Mouse (Mus musculus) midbrain, postnatal 0 days (tissue): ENCODE results near the gene Slc25a45. TPM values are rescaled to one million over a fixed set of nuclear protein-coding genes. Genes with fewer than 3 reads are reported as not detected.

Experiments used
- ATAC-seq: fragments of 200-750 bp; cut with Nextera tagmentation; 2 replicates; pipeline ENCODE4 v1.8.0; 2017; ENCODE audit warnings: moderate number of reproducible peaks, mild to moderate bottlenecking, moderate TSS enrichment, moderate library complexity; ENCODE audit not compliant: low FRiP score
- DNase-seq: peaks from one replicate; pipeline ENCODE4 v3.0.0-alpha.2; 2015; ENCODE audit warnings: low spot score
- H3K27ac ChIP-seq: fragments of 300-500 bp; sonication (generic); 2 replicates; pipeline ENCODE4 v1.5.1; 2014; ENCODE audit warnings: low read depth, mild to moderate bottlenecking, low read length, mixed read lengths
- H3K27me3 ChIP-seq: fragments of 300-500 bp; sonication (generic); 2 replicates; pipeline ENCODE4 v1.6.1; 2014; ENCODE audit warnings: low read length, control low read depth, mixed read lengths; ENCODE audit not compliant: insufficient read depth
- H3K36me3 ChIP-seq: fragments of 300-500 bp; sonication (generic); 2 replicates; pipeline ENCODE4 v1.6.1; 2014; ENCODE audit warnings: low read length, control low read depth, mixed read lengths; ENCODE audit not compliant: insufficient read depth
- H3K4me1 ChIP-seq: fragments of 300-500 bp; sonication (generic); 2 replicates; pipeline ENCODE4 v1.6.1; 2014; ENCODE audit warnings: mild to moderate bottlenecking, control low read depth, antibody characterized with exemption, low read length, mixed read lengths; ENCODE audit not compliant: insufficient read depth
- H3K4me2 ChIP-seq: fragments of 300-500 bp; sonication (generic); 2 replicates; pipeline ENCODE4 v1.6.1; 2014; ENCODE audit warnings: low read depth, mild to moderate bottlenecking, low read length, mixed read lengths; ENCODE audit not compliant: poor library complexity, severe bottlenecking
- H3K4me3 ChIP-seq: fragments of 300-500 bp; sonication (generic); 2 replicates; pipeline ENCODE4 v1.5.1; 2014; ENCODE audit warnings: low read depth, mild to moderate bottlenecking, low read length, moderate library complexity
- H3K9ac ChIP-seq: fragments of 300-500 bp; sonication (generic); replicated peaks from 2 replicates; pipeline ENCODE4 v1.6.1; 2014; ENCODE audit warnings: mild to moderate bottlenecking, low read length, moderate library complexity, mixed read lengths; ENCODE audit not compliant: poor library complexity, severe bottlenecking
- H3K9me3 ChIP-seq: fragments of 300-500 bp; sonication (generic); 2 replicates; pipeline ENCODE4 v1.6.1; 2016; ENCODE audit warnings: low read length, control low read depth
- CTCF ChIP-seq: IDR thresholded peaks from 2 replicates; pipeline ENCODE4 v1.5.1; 2016; ENCODE audit warnings: antibody characterized with exemption, mild to moderate bottlenecking
- WGBS: fragments of 180-500 bp; shearing (Covaris S2); extraction: QIAGEN DNeasy Blood & Tissue Kit; methylation state at CpG from one replicate; pipeline ENCODE4 v1.1.7; 2014; 5-methylcytosine and 5-hydroxymethylcytosine counted together
- polyA plus RNA-seq: library from polyadenylated mRNA; unstranded; fragments of >200 nt; fragmentation: Nextera tagmentation; extraction: Ambion mirVana; gene quantifications from 2 replicates; pipeline ENCODE4 v1.2.1, GENCODE M21; 2015
- total RNA-seq: library from RNA; depleted of rRNA; stranded (reverse); fragments of >200 nt; gene quantifications from 2 replicates; pipeline ENCODE4 v1.2.3, GENCODE M21; 2014

Gene Slc25a45
- total and polyA plus RNA-seq, 2 experiments from 2014 or later, result 2.1 to 3.7 TPM

- H3K9ac ChIP-seq, result no peak overlapping the region
- H3K27me3 ChIP-seq, result no peaks in the 10 kb centered on the region
- no peaks in the 10 kb centered on the region for H3K9me3 ChIP-seq
- peaks cover 6% of the 10 kb centered on the region for H3K4me1 ChIP-seq
- no peak overlapping the region for H3K4me3 ChIP-seq
- no peak for TF ChIP-seq CTCF
- no peak overlapping the region for H3K4me2 ChIP-seq
- no peak for ATAC-seq
- H3K36me3 ChIP-seq, result no peaks in the 10 kb centered on the region
- H3K27ac ChIP-seq, result no peak overlapping the region
- WGBS, result 84% methylated on average over 4 of the region's 4 CpGs
- no peak for DNase-seq
Measured at GRCm38 (mm10) chr19:5838892-5839165, 38.8 kb upstream of the Slc25a45 start.

- TF ChIP-seq CTCF, result no peak
- Histone ChIP-seq H3K4me3 (no peak overlapping the region), H3K4me2 (no peak overlapping the region), H3K9me3 (no peaks in the 10 kb centered on the region), H3K36me3 (no peaks in the 10 kb centered on the region), H3K9ac (0 out of 2 replicates have a peak overlapping the region, but pooled peaks have one; percentile 19), H3K4me1 (peaks cover 6% of the 10 kb centered on the region), H3K27ac (no peak overlapping the region), H3K27me3 (no peaks in the 10 kb centered on the region)
- 60% methylated on average over 14 of the region's 14 CpGs for WGBS
- ATAC-seq (no peak), DNase-seq (no peak)
Measured at GRCm38 (mm10) chr19:5839317-5840085, 38.1 kb upstream of the Slc25a45 start.

GRCm38 (mm10) chr19:5840086-5840889 is 37.3 kb upstream of the Slc25a45 start:
- Histone ChIP-seq H3K4me2 (no peak overlapping the region), H3K27me3 (no peaks in the 10 kb centered on the region), H3K36me3 (no peaks in the 10 kb centered on the region), H3K4me1 (peaks cover 13% of the 10 kb centered on the region), H3K4me3 (no peak overlapping the region), H3K9ac (no peak overlapping the region), H3K27ac (no peak overlapping the region), H3K9me3 (no peaks in the 10 kb centered on the region)
- whole genome bisulfite sequencing, result 71% methylated on average over 18 of the region's 18 CpGs
- TF ChIP-seq CTCF, result no peak
- ATAC-seq (no peak), DNase-seq (no peak)

DNA sequence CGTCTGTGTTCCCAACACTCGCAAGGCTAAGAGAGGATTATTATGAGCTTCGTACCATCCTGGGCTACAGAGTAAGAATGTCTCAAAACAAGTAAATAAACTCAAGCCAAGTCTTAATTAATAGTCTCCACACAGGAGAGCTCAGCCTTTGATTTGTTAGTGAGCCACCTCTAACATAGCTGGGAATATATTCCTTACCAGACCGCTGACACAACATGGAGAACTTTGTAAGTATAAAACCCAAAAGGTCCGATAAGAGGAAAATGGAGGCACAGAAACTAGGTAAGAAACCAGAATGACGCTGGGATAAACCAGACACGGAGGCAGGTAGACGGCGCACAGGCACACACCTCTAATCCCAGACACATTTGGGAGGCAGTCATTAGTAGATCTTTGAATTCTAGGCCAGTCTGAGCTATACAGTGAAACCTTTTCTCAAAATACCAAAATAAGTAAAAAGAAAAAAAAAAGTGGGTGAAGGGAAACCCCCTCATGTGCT is 36.7 kb upstream of the Slc25a45 start:
- ATAC-seq, result no peak
- Histone ChIP-seq H3K27ac (no peak overlapping the region), H3K4me3 (no peak overlapping the region), H3K36me3 (no peaks in the 10 kb centered on the region), H3K4me1 (peaks cover 16% of the 10 kb centered on the region), H3K4me2 (no peak overlapping the region), H3K9ac (no peak overlapping the region), H3K27me3 (no peaks in the 10 kb centered on the region), H3K9me3 (no peaks in the 10 kb centered on the region)
- DNase-seq, result no peak
- TF ChIP-seq CTCF, result no peak
- 91% methylated on average over 9 of the region's 9 CpGs for WGBS

- Histone ChIP-seq H3K4me3 (no peak overlapping the region), H3K9me3 (no peaks in the 10 kb centered on the region), H3K4me1 (peaks cover 16% of the 10 kb centered on the region), H3K27ac (no peak overlapping the region), H3K9ac (no peak overlapping the region), H3K36me3 (no peaks in the 10 kb centered on the region), H3K4me2 (no peak overlapping the region), H3K27me3 (no peaks in the 10 kb centered on the region)
- no peak for TF ChIP-seq CTCF
- WGBS, result 61% methylated on average over 4 of the region's 4 CpGs
- ATAC-seq (no peak), DNase-seq (no peak)
Measured at GRCm38 (mm10) chr19:5841389-5841946, 36.1 kb upstream of the Slc25a45 start.
